Mouse (Mus musculus): ENCODE measurements around the gene Wdpcp.

DNA sequence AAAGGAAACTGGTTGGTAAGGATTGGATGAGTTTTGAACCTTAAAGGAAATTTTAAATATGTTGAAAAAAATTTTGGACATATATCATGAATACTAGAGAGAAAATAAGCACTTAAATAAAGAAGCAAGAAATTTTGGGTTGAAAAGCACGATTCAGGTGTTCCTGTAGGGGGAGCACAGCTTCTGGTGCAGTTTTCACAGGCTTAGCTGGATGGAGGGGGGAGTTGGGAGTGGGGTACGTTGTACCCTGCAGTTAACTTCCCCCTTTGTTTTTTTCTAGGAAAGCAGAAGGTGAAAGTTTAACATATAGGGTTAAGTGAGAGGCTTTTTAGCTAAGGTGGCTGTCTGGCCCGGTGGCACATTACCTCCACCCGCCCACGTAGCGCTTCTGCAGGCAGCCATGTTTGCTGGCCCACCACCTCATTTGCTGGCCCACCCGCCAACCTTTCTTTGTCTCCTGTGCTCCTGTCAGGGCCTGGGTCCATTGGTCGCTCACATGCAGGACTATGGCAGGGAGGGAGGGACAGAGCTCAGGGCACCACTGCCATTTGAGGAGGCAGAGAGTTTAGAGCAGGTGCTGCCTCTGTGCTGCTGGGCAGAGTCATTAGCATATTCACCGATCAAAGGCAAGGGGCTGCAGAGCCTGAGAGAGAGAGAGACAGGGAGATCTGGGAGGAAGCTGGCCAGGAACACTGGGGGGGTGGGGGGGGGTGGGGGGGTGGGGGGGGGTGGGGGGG is 62.3 kb downstream of the Wdpcp start:
- no peak for TF ChIP-seq POLR2A (IDR thresholded peaks at IDR 0.05; ENCODE audit: low read depth, low read length)
- no peak for TF ChIP-seq CTCF (IDR thresholded peaks at IDR 0.05; ENCODE audit: extremely low read depth, insufficient read length, insufficient replicate concordance, low read depth, low read length)
